Mouse (Mus musculus) large intestine, adult 2 months (tissue): ENCODE measurements around the gene Zer1. TPM values are rescaled to one million over a fixed set of nuclear protein-coding genes. Genes with fewer than 3 reads are reported as not detected.
A peak's percentile ranks its signal among the peaks of the same experiment; 100 is the strongest.
"Not testable (repeated sequence)": the region's sequence is repeated elsewhere in the genome, so short reads cannot be mapped to it uniquely, and the experiment has no call there.

Experiments used
- DNase-seq: peaks from one replicate; pipeline ENCODE4 v3.0.0-alpha.2; 2012; ENCODE audit warnings: low read depth, low spot score
- WGBS: fragments of 180-500 bp; shearing (Covaris S2); methylation state at CpG from one replicate; pipeline ENCODE4 v1.1.7; 2018; 5-methylcytosine and 5-hydroxymethylcytosine counted together
- polyA plus RNA-seq: library from polyadenylated mRNA; depleted of rRNA; stranded (reverse); fragments of >200 nt; gene quantifications from 2 replicates; pipeline ENCODE4 v1.2.3, GENCODE M21; 2012; rRNA removed

The Zer1 gene
- polyA plus RNA-seq, 1 experiment: 22.8 TPM

- no peak for DNase-seq
- WGBS: 9% methylated on average over 37 of the region's 37 CpGs
These were observed 62.9 kb downstream of the Zer1 start for GRCm38 (mm10) chr2:30061215-30062166.

- DNase-seq: no peak
- 69% methylated on average over 5 of the region's 5 CpGs for WGBS
These were observed 66.0 kb downstream of the Zer1 start for GRCm38 (mm10) chr2:30058418-30058817.

- DNase-seq: no peak
- WGBS: 35% methylated on average over 12 of the region's 12 CpGs
These were observed 67.0 kb downstream of the Zer1 start, which contains the start of gene Set for GRCm38 (mm10) chr2:30057223-30057904. Set (plus strand) TSS chr2:30057378.

GRCm38 (mm10) chr2:30056736-30057135 lies 67.6 kb downstream of the Zer1 start:
- WGBS: 82% methylated on average over 3 of the region's 3 CpGs
- DNase-seq: no peak

- DNase-seq: not testable (repeated sequence)
- 90% methylated on average over 3 of the region's 3 CpGs for WGBS
These were observed 69.1 kb downstream of the Zer1 start for GRCm38 (mm10) chr2:30055310-30055709.

- WGBS: 26% methylated on average over 6 of the region's 6 CpGs
- DNase-seq: no peak
These were observed 72.2 kb downstream of the Zer1 start for GRCm38 (mm10) chr2:30051992-30052761.

- DNase-seq: no peak
- 79% methylated on average over 3 of the region's 3 CpGs for WGBS
These were observed 74.6 kb downstream of the Zer1 start for GRCm38 (mm10) chr2:30049831-30050230.

- peak; percentile 88 for DNase-seq
- WGBS: under 1% methylated on average over 54 of the region's 54 CpGs
These were observed 75.5 kb downstream of the Zer1 start, which contains the start of gene Wdr34 for GRCm38 (mm10) chr2:30048699-30049388. Wdr34 (minus strand) TSS chr2:30048881.

GRCm38 (mm10) chr2:30048101-30048501 lies 76.3 kb downstream of the Zer1 start:
- WGBS: 45% methylated on average over 11 of the region's 11 CpGs
- DNase-seq: no peak

Other genes starting within 250 kb of the Zer1 start
- 16.7 and 21.0 TPM in 2 replicates for gene Odf2, start 235.4 kb downstream of the Zer1 start, polyA plus RNA-seq
- 13.2 and 16.9 TPM in 2 replicates for gene Gle1, start 189.2 kb downstream of the Zer1 start, polyA plus RNA-seq
- gene Sptan1, start 159.0 kb downstream of the Zer1 start, polyA plus RNA-seq: 155 and 204 TPM in 2 replicates
- 10.9 and 11.2 TPM in 2 replicates for gene Wdr34, start 75.7 kb downstream of the Zer1 start, polyA plus RNA-seq
- gene Set, start 67.2 kb downstream of the Zer1 start, polyA plus RNA-seq: 39.5 and 42.1 TPM in 2 replicates
- 9.2 and 13.2 TPM in 2 replicates for gene Pkn3, start 46.9 kb downstream of the Zer1 start, polyA plus RNA-seq
- 93.5 and 106 TPM in 2 replicates for gene Zdhhc12, start 30.9 kb downstream of the Zer1 start, polyA plus RNA-seq
- gene Tbc1d13, start 9.2 kb upstream of the Zer1 start, polyA plus RNA-seq: 69.9 and 88.8 TPM in 2 replicates
- 33.5 and 42.0 TPM in 2 replicates for gene Endog, start 46.9 kb upstream of the Zer1 start, polyA plus RNA-seq
- gene Spout1, start 53.9 kb upstream of the Zer1 start, polyA plus RNA-seq: 25.4 and 26.4 TPM in 2 replicates
- gene Kyat1, start 81.3 kb upstream of the Zer1 start, polyA plus RNA-seq: 19.6 and 53.2 TPM in 2 replicates
- 19.3 and 25.5 TPM in 2 replicates for gene Lrrc8a, start 113.1 kb upstream of the Zer1 start, polyA plus RNA-seq
- 0.17 and 3.9 TPM in 2 replicates for gene Gm28035, start 116.0 kb upstream of the Zer1 start, polyA plus RNA-seq
- gene Phyhd1, start 141.6 kb upstream of the Zer1 start, polyA plus RNA-seq: 8.0 and 9.5 TPM in 2 replicates
- gene Gm28038, start 156.5 kb upstream of the Zer1 start, polyA plus RNA-seq: not detected in 2 replicates
- gene Dolk, start 161.7 kb upstream of the Zer1 start, polyA plus RNA-seq: 16.9 and 21.0 TPM in 2 replicates
- 21.9 and 25.8 TPM in 2 replicates for gene Nup188, start 161.8 kb upstream of the Zer1 start, polyA plus RNA-seq
- gene Sh3glb2, start 234.8 kb upstream of the Zer1 start, polyA plus RNA-seq: 108 and 138 TPM in 2 replicates
- gene Miga2, start 239.6 kb upstream of the Zer1 start, polyA plus RNA-seq: 27.7 and 46.6 TPM in 2 replicates